Mouse (Mus musculus) lung, postnatal 0 days (tissue): ENCODE data around the gene Podn.

ENCODE experiments used
- CTCF ChIP-seq: IDR thresholded peaks from 2 replicates; pipeline ENCODE4 v1.5.1; 2016; ENCODE audit warnings: antibody characterized with exemption, mild to moderate bottlenecking
- EP300 ChIP-seq: IDR thresholded peaks from 2 replicates; pipeline ENCODE4 v1.6.1; 2016; ENCODE audit warnings: antibody characterized with exemption, mild to moderate bottlenecking, control low read depth

GRCm38 (mm10) chr4:107975004-107975403 is 121.2 kb downstream of the Podn start:
- TF ChIP-seq CTCF (no peak), EP300 (no peak)
